Mouse (Mus musculus): ENCODE measurements around the gene Sept9. TPM values are rescaled to one million over a fixed set of nuclear protein-coding genes. Genes with fewer than 3 reads are reported as not detected.

The Sept9 gene
- polyA plus RNA-seq, 1 experiment from 2014 or later: 202 TPM

DNA sequence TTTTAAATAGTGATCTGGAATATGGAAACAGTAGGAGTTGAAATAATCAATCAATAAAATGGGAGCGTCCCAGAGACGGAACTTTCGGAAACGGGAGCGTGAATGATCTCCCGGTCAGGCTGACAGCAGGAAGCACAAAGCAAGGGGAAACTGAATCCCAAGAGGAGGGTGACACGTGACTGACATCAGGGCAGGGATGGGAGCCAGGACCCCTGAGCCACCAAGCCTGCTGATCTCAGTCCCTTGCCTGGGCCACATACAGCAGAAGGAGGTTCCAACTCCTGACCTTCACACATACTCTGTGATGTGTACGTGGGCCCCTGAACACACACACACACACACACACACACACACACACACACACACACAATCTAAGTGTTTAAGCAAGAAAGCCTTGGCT lies 37.9 kb upstream of the Sept9 start:
- 72% methylated on average over 8 of the region's 8 CpGs for WGBS
- peaks cover 12% of the 10 kb centered on the region; the same call in 1 of the 2 replicates for H3K4me1 ChIP-seq
- no peak overlapping the region for H3K9ac ChIP-seq
- no peak for ATAC-seq (ENCODE audit: insufficient number of reproducible peaks, insufficient read depth, low FRiP score, low TSS enrichment, low read depth)
- H3K27me3 ChIP-seq: no peaks in the 10 kb centered on the region
- H3K4me3 ChIP-seq: no peak overlapping the region
- H3K36me3 ChIP-seq: peaks cover 40% of the 10 kb centered on the region
- no peak overlapping the region for H3K4me2 ChIP-seq
- H3K27ac ChIP-seq: no peak overlapping the region
- no peaks in the 10 kb centered on the region for H3K9me3 ChIP-seq

DNA sequence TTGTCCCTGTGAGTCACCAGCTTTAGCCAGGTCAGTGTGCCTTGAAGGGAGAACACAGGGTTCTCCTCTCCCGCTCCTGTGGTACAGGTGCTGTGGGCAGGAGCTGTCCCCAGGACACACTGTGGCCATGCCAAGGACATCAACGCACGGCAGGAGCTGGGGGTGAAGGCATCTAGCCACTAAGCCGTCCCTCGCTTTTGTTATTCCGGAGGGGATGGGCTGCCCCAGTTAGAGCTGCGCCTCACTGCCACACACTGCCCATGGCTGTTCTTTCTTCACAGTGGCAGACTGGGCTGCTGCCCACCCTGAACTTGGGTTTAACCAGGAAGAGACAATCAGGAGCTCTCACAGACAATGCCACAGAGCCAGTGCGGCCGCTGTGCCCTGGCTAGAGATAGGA lies 36.4 kb upstream of the Sept9 start:
- Histone ChIP-seq H3K36me3 (peaks cover 27% of the 10 kb centered on the region), H3K27me3 (no peaks in the 10 kb centered on the region), H3K9ac (no peak overlapping the region), H3K4me2 (no peak overlapping the region), H3K9me3 (no peaks in the 10 kb centered on the region), H3K27ac (no peak overlapping the region), H3K4me3 (no peak overlapping the region), H3K4me1 (peaks cover 13% of the 10 kb centered on the region; the same call in 1 of the 2 replicates)
- 84% methylated on average over 9 of the region's 9 CpGs for WGBS
- ATAC-seq (ENCODE audit: insufficient number of reproducible peaks, insufficient read depth, low FRiP score, low TSS enrichment, low read depth): no peak

DNA sequence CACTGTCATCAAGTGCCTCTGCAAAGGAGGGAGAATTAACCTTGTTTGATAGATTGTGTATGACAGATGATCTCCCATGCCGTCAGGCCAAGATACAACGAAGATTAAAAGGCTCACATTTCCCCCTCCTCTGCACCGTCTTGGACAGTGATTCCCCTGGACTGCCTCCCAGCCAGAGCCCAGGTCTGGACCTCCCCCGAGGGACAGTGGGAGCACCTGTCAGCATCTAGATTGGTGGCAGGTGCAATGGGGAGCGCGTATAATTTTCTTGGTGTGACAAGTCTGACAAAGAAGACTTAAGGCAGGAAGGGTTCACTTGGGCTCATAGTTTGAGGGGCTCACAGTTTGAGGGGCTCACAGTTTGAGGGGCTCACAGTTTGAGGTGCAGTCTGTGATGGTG lies 35.7 kb upstream of the Sept9 start:
- no peak overlapping the region for H3K9ac ChIP-seq
- 76% methylated on average over 6 of the region's 6 CpGs for WGBS

DNA sequence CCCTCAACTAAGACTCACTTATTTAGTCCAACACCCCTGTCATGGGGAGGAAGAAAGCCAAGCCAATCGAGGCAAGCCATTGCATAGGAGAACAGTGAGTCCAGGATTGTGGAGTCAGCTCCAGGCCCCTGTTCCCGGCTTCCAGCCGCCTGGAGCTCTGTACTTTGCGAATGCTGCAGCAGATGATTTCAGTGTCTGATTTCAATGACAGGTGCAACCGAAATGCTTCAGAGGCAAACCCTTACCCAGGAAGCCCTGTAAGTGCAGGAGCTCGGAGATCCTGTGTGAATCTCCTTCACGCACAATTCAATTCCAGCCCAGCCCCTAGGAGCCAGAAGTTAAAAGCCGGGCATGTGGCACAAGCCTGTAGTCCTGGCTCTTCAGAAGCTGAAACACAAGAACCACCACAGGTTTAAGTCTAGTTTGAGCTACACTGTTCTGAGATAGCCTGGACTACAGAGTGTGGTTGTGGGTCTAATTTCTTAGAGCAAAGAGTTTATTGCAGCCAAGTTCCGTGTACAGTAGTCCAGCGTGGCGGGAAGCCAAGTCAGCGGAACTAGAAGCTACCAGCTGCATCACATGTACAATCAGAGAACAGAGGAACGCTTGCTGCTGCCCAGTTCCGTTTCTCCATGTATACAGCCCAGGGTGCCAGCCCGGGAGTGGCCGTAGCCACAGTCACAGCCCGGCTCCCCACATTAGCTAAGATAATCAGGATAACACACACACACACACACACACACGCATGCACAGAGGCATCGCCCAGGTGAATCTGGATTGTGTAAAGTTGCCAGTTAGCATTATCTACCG lies 31.0 kb upstream of the Sept9 start:
- Histone ChIP-seq H3K4me3 (no peak overlapping the region), H3K4me1 (peaks cover 13% of the 10 kb centered on the region), H3K27me3 (no peaks in the 10 kb centered on the region), H3K9me3 (no peaks in the 10 kb centered on the region), H3K36me3 (no peaks in the 10 kb centered on the region), H3K9ac (no peak overlapping the region), H3K4me2 (no peak overlapping the region), H3K27ac (no peak overlapping the region)
- ATAC-seq (ENCODE audit: insufficient number of reproducible peaks, insufficient read depth, low FRiP score, low TSS enrichment, low read depth): no peak
- 76% methylated on average over 20 of the region's 20 CpGs for WGBS

More for the DNA sequence above, 35.7 kb upstream of the Sept9 start:
- Histone ChIP-seq H3K4me2 (no peak overlapping the region), H3K4me1 (peaks cover 14% of the 10 kb centered on the region), H3K4me3 (no peak overlapping the region), H3K27ac (no peak overlapping the region), H3K36me3 (peaks cover 20% of the 10 kb centered on the region), H3K27me3 (no peaks in the 10 kb centered on the region), H3K9me3 (no peaks in the 10 kb centered on the region)
- no peak for ATAC-seq (ENCODE audit: insufficient number of reproducible peaks, insufficient read depth, low FRiP score, low TSS enrichment, low read depth)

DNA sequence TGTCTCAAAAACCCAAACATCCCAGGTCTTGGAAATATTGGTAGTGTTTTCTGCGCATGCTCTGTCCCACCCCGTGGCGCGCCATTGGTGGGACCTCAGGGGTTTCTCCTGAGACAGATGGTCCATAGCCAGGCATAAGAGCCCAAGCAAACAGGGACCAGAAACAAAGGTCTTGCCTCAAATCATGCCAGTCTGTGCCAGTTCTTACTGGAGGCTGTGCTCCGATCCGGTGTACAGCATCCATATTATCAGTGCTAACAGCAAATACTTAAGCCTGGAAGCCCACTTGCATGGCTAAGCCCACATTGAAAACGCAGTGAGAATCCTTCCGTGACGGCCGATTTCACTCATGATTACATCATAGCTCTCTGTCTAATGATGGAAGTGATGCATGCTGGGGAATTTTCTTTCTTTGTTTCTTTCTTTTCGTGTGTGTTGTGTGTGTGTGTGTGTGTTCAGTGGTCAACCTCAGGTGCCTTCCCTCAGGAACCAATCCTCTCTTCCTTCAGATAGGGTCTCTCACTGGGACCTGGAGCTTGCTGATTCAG lies 30.3 kb upstream of the Sept9 start:
- no peak overlapping the region for H3K4me2 ChIP-seq
- ATAC-seq (ENCODE audit: insufficient number of reproducible peaks, insufficient read depth, low FRiP score, low TSS enrichment, low read depth): no peak
- no peaks in the 10 kb centered on the region for H3K9me3 ChIP-seq
- peaks cover 20% of the 10 kb centered on the region for H3K4me1 ChIP-seq
- no peaks in the 10 kb centered on the region for H3K36me3 ChIP-seq
- no peak overlapping the region for H3K9ac ChIP-seq
- H3K4me3 ChIP-seq: no peak overlapping the region
- no peaks in the 10 kb centered on the region for H3K27me3 ChIP-seq
- WGBS: 86% methylated on average over 11 of the region's 11 CpGs
- no peak overlapping the region for H3K27ac ChIP-seq

DNA sequence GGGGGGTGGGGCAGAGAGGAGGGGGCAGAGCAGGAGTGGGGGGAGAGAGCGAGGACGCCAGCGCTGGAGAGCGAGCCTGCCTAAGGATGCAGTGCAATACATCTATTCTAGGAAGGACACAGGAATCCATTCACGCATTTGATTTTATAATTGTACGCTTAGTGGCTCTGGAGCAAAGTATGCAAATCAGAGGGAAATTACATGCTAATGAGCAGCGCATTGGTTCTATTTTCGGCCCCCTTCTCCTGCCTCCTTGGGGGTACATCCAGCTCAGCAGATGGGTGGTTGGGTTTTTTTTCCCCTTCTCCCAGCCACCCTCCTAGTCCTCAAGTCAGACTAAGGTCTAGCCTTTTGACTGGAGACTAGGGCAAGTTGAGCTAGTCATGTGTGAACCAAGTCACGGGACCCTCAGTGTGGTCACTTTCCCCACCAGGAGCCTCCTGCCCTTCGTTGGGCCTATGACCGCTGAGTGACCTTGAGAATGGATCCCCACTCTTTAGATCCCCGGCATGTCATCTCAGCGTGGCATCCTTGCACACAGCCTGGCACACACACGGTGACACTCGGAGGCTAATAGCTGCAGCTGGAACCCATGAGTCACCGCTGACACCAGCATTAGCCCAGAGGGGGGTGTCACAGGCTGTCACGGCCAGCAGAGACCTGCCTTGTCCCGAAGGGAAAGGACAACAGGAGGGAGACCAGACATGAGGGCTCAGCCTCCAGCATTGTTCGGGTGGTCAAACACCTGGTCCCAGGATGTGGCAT lies 29.5 kb upstream of the Sept9 start:
- WGBS: 91% methylated on average over 19 of the region's 19 CpGs
- Histone ChIP-seq H3K4me2 (no peak overlapping the region), H3K27ac (no peak overlapping the region), H3K27me3 (no peaks in the 10 kb centered on the region), H3K9ac (no peak overlapping the region), H3K4me3 (no peak overlapping the region), H3K9me3 (no peaks in the 10 kb centered on the region), H3K4me1 (peaks cover 28% of the 10 kb centered on the region), H3K36me3 (no peaks in the 10 kb centered on the region)
- no peak for ATAC-seq (ENCODE audit: insufficient number of reproducible peaks, insufficient read depth, low FRiP score, low TSS enrichment, low read depth)

DNA sequence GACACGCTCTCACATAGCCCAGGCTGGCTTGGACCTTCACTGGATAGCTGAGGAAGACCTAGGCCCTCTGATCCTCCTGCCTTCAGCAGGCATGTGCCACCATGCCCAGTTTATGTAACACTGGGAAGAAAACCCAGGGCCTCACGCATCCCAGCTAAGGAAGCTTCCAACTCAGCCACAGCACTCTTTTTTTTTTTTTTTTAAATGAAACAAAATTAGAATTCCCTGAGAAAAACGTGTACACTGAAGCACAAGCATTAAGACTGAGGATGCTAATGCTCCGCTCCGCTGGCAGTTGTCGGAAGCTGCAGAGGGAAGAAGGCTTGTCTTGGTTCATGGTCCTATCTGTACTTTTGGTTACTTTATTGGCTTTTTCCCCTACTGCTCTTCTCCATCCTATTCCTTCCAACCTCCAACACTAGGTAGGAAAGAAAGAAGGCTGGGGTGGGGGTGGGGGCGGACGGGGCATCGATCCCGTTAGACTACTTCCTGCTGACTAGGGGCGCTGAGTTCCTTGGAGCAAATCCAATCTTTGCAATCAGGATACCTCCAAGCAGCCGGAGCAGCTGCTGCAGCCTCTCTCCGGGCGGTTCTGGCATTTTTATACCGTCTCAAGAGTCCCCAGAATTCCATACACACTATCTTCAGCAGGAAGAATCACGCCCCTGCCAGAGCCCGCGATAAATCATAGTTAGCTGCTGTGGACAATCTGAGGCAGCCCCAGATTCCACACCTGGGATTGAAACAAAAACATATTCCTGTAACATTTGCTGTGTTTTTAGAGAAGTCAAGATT lies 25.2 kb upstream of the Sept9 start:
- H3K9ac ChIP-seq: peak overlapping the region; percentile 62
- peak overlapping the region; percentile 58 for H3K4me2 ChIP-seq
- no peak for ATAC-seq (ENCODE audit: insufficient number of reproducible peaks, insufficient read depth, low FRiP score, low TSS enrichment, low read depth)
- peaks cover 34% of the 10 kb centered on the region for H3K4me1 ChIP-seq
- H3K27ac ChIP-seq: peak overlapping the region; percentile 91
- no peaks in the 10 kb centered on the region for H3K36me3 ChIP-seq
- H3K9me3 ChIP-seq: no peaks in the 10 kb centered on the region
- H3K27me3 ChIP-seq: no peaks in the 10 kb centered on the region
- peak overlapping the region; percentile 36 for H3K4me3 ChIP-seq
- WGBS: 29% methylated on average over 18 of the region's 18 CpGs

DNA sequence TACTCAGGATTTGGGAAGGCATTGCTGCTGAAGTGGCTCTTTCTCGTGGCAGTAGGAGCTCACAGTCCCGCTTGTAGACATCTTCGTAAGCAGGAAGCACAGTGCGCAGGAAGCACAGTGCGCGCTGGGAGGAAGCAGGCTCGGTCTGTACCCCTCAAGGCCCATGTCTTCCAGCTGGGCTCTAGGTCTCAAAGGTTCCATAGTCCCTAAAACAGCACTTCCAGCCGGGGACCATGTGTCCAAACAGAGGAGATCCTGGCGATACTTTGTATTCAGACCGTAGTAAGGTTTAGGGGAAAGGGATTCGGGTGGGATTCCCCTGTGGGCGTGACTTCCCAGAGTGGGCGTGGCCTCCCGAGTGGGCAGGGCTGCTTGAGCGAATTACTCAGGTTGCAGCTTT lies 24.5 kb upstream of the Sept9 start:
- peak overlapping the region; percentile 62 for H3K9ac ChIP-seq
- no peak for ATAC-seq (ENCODE audit: insufficient number of reproducible peaks, insufficient read depth, low FRiP score, low TSS enrichment, low read depth)

DNA sequence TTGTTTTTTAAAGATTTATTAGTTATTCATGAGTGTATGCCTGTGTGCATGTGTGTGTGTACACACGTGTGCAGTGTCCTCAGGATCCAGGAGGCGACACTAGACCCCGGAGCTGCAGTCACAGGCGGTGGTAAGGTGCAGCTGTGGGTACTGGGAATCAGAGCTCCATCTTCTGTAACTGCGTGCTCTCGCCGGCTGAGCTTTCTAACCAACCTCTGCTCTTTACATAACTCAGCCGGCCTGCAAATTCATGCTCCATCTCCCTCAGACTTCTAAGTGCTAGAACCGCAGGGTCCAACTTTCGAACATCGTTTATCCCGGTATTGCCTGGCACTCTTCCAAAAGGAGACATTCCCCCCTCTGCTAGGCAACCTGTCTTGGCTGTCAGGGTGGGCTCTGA lies 24.0 kb upstream of the Sept9 start:
- peak overlapping the region; percentile 91 for H3K27ac ChIP-seq
- WGBS: 78% methylated on average over 12 of the region's 12 CpGs
- 0 out of 2 replicates have a peak, but pooled peaks cover 4% of the 10 kb centered on the region for H3K9me3 ChIP-seq
- H3K27me3 ChIP-seq: no peaks in the 10 kb centered on the region
- peak overlapping the region; percentile 58 for H3K4me2 ChIP-seq
- H3K9ac ChIP-seq: no peak overlapping the region
- H3K4me3 ChIP-seq: no peak overlapping the region
- peaks cover 33% of the 10 kb centered on the region for H3K4me1 ChIP-seq
- ATAC-seq (ENCODE audit: insufficient number of reproducible peaks, insufficient read depth, low FRiP score, low TSS enrichment, low read depth): no peak
- H3K36me3 ChIP-seq: no peaks in the 10 kb centered on the region

More for the DNA sequence above, 24.5 kb upstream of the Sept9 start:
- peak overlapping the region; percentile 58 for H3K4me2 ChIP-seq
- H3K27me3 ChIP-seq: no peaks in the 10 kb centered on the region
- 0 out of 2 replicates have a peak, but pooled peaks cover 1% of the 10 kb centered on the region for H3K9me3 ChIP-seq
- H3K4me1 ChIP-seq: peaks cover 33% of the 10 kb centered on the region
- no peaks in the 10 kb centered on the region for H3K36me3 ChIP-seq
- H3K27ac ChIP-seq: peak overlapping the region; percentile 91
- WGBS: 32% methylated on average over 15 of the region's 15 CpGs
- peak overlapping the region; percentile 36 for H3K4me3 ChIP-seq

DNA sequence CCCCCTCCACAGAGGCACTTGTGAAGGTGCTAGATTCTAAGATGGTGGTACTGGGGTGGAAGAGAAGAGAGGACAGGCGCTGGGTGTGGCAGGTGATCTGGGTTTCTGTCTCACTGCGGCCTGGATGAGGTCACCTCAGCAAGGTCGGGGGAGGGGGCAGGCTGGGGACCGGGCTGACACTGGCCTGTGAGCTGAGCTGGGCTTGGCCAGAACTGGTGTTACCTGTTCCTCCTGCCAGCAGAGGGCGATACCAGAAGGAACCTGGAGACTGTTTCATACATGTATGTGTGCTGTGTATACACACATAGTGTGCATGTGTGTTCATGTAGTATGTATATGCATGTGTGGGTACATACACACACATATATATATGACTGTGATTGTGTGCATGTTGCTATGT lies 23.2 kb upstream of the Sept9 start:
- no peak overlapping the region for H3K4me2 ChIP-seq
- no peak for ATAC-seq (ENCODE audit: insufficient number of reproducible peaks, insufficient read depth, low FRiP score, low TSS enrichment, low read depth)
- H3K4me3 ChIP-seq: no peak overlapping the region
- no peaks in the 10 kb centered on the region for H3K27me3 ChIP-seq
- peaks cover 33% of the 10 kb centered on the region for H3K4me1 ChIP-seq
- no peak overlapping the region for H3K9ac ChIP-seq
- 42% methylated on average over 5 of the region's 5 CpGs for WGBS
- peaks cover 7% of the 10 kb centered on the region for H3K9me3 ChIP-seq
- H3K27ac ChIP-seq: peak overlapping the region; percentile 39; the same call in 1 of the 2 replicates
- no peaks in the 10 kb centered on the region for H3K36me3 ChIP-seq

DNA sequence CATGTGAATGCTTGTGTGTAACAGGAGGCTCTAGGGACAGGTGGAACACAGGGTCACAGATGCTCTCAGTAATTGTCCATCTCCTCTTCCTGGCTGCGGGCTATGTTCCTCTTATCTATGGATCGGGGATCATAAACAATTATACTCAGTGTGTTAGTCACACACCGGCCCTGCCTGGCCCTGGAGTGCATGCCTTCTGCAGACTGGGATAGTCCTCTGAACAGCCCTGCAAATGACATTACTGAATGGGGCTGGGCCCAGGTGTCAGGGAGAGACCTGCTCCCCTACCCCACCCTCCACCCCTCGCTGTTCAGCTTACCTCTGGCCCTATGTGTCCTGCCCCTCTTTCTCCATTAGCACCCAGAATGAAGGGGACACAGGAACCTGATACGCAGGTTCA lies 22.6 kb upstream of the Sept9 start:
- Histone ChIP-seq H3K4me2 (no peak overlapping the region), H3K27ac (no peak overlapping the region), H3K4me1 (peaks cover 33% of the 10 kb centered on the region), H3K9me3 (peaks cover 13% of the 10 kb centered on the region), H3K36me3 (no peaks in the 10 kb centered on the region), H3K27me3 (no peaks in the 10 kb centered on the region), H3K9ac (no peak overlapping the region), H3K4me3 (no peak overlapping the region)
- 68% methylated on average over 5 of the region's 5 CpGs for WGBS
- ATAC-seq (ENCODE audit: insufficient number of reproducible peaks, insufficient read depth, low FRiP score, low TSS enrichment, low read depth): no peak

Measured in embryonic facial prominence, embryonic 13.5 days (tissue).